Mouse (Mus musculus) ES-E14 (cell line): ENCODE measurements around the gene Il16. TPM values are rescaled to one million over a fixed set of nuclear protein-coding genes. Genes with fewer than 3 reads are reported as not detected.

Experiments
- DNase-seq: peaks from one replicate; pipeline ENCODE4 v3.0.0-alpha.2; 2013; ENCODE audit warnings: low read depth, low spot score
- H3K27ac ChIP-seq: 2 replicates; pipeline ENCODE4 v1.5.1; 2012; ENCODE audit warnings: low read depth, mild to moderate bottlenecking, low read length, moderate library complexity, mixed read lengths; ENCODE audit not compliant: poor library complexity, insufficient read depth, severe bottlenecking
- H3K36me3 ChIP-seq: 2 replicates; pipeline ENCODE4 v1.6.1; 2012; ENCODE audit warnings: mild to moderate bottlenecking, low read length, moderate library complexity, mixed read lengths; ENCODE audit not compliant: control insufficient read depth, poor library complexity, insufficient read depth, severe bottlenecking
- H3K4me1 ChIP-seq, 2 experiments: fragments of 150-350 bp in 1 of 2; sonication (generic) in 1 of 2; 2 replicates each; pipeline ENCODE4 v1.6.1; 2012; ENCODE audit warnings: low read length in 2 of 2, mild to moderate bottlenecking in 1 of 2, mixed read lengths in 1 of 2; ENCODE audit not compliant: control insufficient read depth in 2 of 2, insufficient read depth in 2 of 2, poor library complexity in 1 of 2
- H3K4me3 ChIP-seq, 2 experiments: fragments of 150-350 bp in 1 of 2; sonication (generic) in 1 of 2; 2 replicates each; pipeline ENCODE4 v1.5.1; 2012; ENCODE audit warnings: low read length in 2 of 2, low read depth in 1 of 2, mild to moderate bottlenecking in 1 of 2, mixed read lengths in 1 of 2; ENCODE audit not compliant: insufficient read depth in 1 of 2, poor library complexity in 1 of 2, severe bottlenecking in 1 of 2
- H3K9ac ChIP-seq: 2 replicates; pipeline ENCODE4 v1.6.1; 2012; ENCODE audit warnings: low read depth, mild to moderate bottlenecking, low read length, mixed read lengths; ENCODE audit not compliant: poor library complexity, insufficient read depth, severe bottlenecking
- H3K9me3 ChIP-seq: fragments of 150-350 bp; sonication (generic); 2 replicates; pipeline ENCODE4 v1.6.1; 2012; ENCODE audit warnings: low read depth, mild to moderate bottlenecking, low read length; ENCODE audit not compliant: control insufficient read depth, insufficient read depth
- CHD2 ChIP-seq: IDR thresholded peaks from 2 replicates; pipeline ENCODE4 v1.6.1; 2014; ENCODE audit warnings: mild to moderate bottlenecking, low read depth, low read length, inconsistent platforms
- HCFC1 ChIP-seq: IDR thresholded peaks from 2 replicates; pipeline ENCODE4 v1.6.1; 2012; ENCODE audit warnings: low read length, inconsistent platforms, borderline replicate concordance; ENCODE audit not compliant: insufficient read depth
- MAFK ChIP-seq: IDR thresholded peaks from 2 replicates; pipeline ENCODE4 v1.6.1; 2014; ENCODE audit warnings: mild to moderate bottlenecking, low read depth, low read length, inconsistent platforms; ENCODE audit not compliant: insufficient read depth
- ZC3H11A ChIP-seq: IDR thresholded peaks from 2 replicates; pipeline ENCODE4 v1.6.1; 2012; ENCODE audit warnings: low read depth, mild to moderate bottlenecking, inconsistent platforms, low read length, borderline replicate concordance
- ZNF384 ChIP-seq: IDR thresholded peaks from 2 replicates; pipeline ENCODE4 v1.6.1; 2012; ENCODE audit warnings: low read depth, low read length, inconsistent platforms
- in situ Hi-C, 2 experiments: fragments of 600-800 bp; cut with MboI; formaldehyde crosslinking; loops; one replicate each; pipeline ENCODE4 v1.15.1; 2025; ENCODE audit warnings: low sequenced_read_pairs in 2 of 2, inconsistent platforms in 1 of 2; ENCODE audit not compliant: unreplicated experiment in 2 of 2
- total RNA-seq: library from RNA; depleted of rRNA; stranded (reverse); fragments of 300-350 nt; gene quantifications from 2 replicates; pipeline ENCODE4 v1.2.3, GENCODE M21; 2012

The Il16 gene
- total RNA-seq, 1 experiment, result 0.36 TPM

GRCm38 (mm10) chr7:83726936-83727632 is 18.4 kb downstream of the Il16 start:
- Histone ChIP-seq H3K4me3 (no peak overlapping the region), H3K27ac (no peak overlapping the region), H3K9ac (no peak overlapping the region), H3K9me3 (no peaks in the 10 kb centered on the region), H3K4me1 (no peaks in the 10 kb centered on the region), H3K36me3 (no peaks in the 10 kb centered on the region)
- in situ Hi-C loops, result no loop called here
- DNase-seq, result no peak
- TF ChIP-seq ZNF384, result no peak
- no peak for TF ChIP-seq ZC3H11A
- TF ChIP-seq MAFK, result no peak
- TF ChIP-seq CHD2, result no peak
- TF ChIP-seq HCFC1, result no peak

GRCm38 (mm10) chr7:83725801-83726200 is 19.7 kb downstream of the Il16 start:
- Histone ChIP-seq H3K4me3 (no peak overlapping the region), H3K9me3 (no peaks in the 10 kb centered on the region), H3K27ac (no peak overlapping the region), H3K4me1 (no peaks in the 10 kb centered on the region), H3K36me3 (no peaks in the 10 kb centered on the region), H3K9ac (no peak overlapping the region)
- in situ Hi-C loops, result no loop called here
- no peak for DNase-seq
- TF ChIP-seq MAFK (no peak), ZC3H11A (no peak), HCFC1 (no peak), CHD2 (no peak)

- Histone ChIP-seq H3K4me1 (no peaks in the 10 kb centered on the region), H3K4me3 (no peak overlapping the region), H3K9ac (no peak overlapping the region), H3K27ac (no peak overlapping the region), H3K36me3 (no peaks in the 10 kb centered on the region), H3K9me3 (no peaks in the 10 kb centered on the region)
- TF ChIP-seq ZC3H11A (no peak), HCFC1 (no peak), ZNF384 (no peak), MAFK (no peak), CHD2 (no peak)
- DNase-seq, result no peak
- in situ Hi-C loops, result no loop called here
Measured at GRCm38 (mm10) chr7:83724541-83724940, 21.0 kb downstream of the Il16 start.

GRCm38 (mm10) chr7:83723954-83724353 is 21.6 kb downstream of the Il16 start:
- DNase-seq, result no peak
- Histone ChIP-seq H3K9me3 (no peaks in the 10 kb centered on the region), H3K9ac (no peak overlapping the region), H3K4me3 (no peak overlapping the region), H3K27ac (no peak overlapping the region), H3K36me3 (no peaks in the 10 kb centered on the region), H3K4me1 (no peaks in the 10 kb centered on the region)
- TF ChIP-seq MAFK, result no peak
- no peak for TF ChIP-seq ZC3H11A
- no peak for TF ChIP-seq HCFC1
- TF ChIP-seq ZNF384, result no peak
- no peak for TF ChIP-seq CHD2
- in situ Hi-C loops, result no loop called here

GRCm38 (mm10) chr7:83723221-83723620 is 22.3 kb downstream of the Il16 start:
- TF ChIP-seq ZC3H11A (no peak), HCFC1 (no peak), MAFK (no peak), CHD2 (no peak), ZNF384 (no peak)
- no peak overlapping the region for H3K9ac ChIP-seq
- no peak overlapping the region for H3K4me3 ChIP-seq
- H3K36me3 ChIP-seq, result no peaks in the 10 kb centered on the region
- in situ Hi-C loops, result no loop called here
- DNase-seq, result no peak
- H3K9me3 ChIP-seq, result no peaks in the 10 kb centered on the region
- no peak overlapping the region for H3K27ac ChIP-seq
- no peaks in the 10 kb centered on the region for H3K4me1 ChIP-seq
